Mouse (Mus musculus) spleen, adult 10 weeks (tissue): ENCODE measurements around the gene Aoc3. TPM values are rescaled to one million over a fixed set of nuclear protein-coding genes. Genes with fewer than 3 reads are reported as not detected.

Experiments used
- polyA plus RNA-seq: library from polyadenylated mRNA; stranded (reverse); fragments of 350-450 nt; fragmentation: Illumina TruSeq; extraction: RNeasy Lipid Tissue Mini Kit (QIAGEN cat#74804); gene quantifications from one replicate; pipeline ENCODE4 v1.2.3, GENCODE M21; 2015; ENCODE audit warnings: low replicate concordance; ENCODE audit not compliant: insufficient read depth

The Aoc3 gene
- 1.8 TPM for polyA plus RNA-seq

GRCm38 (mm10) chr11:101330371-101330924 lies at the start of gene Aoc3:
Gene Aoc3, plus strand, starts transcription at chr11:101330605.

DNA sequence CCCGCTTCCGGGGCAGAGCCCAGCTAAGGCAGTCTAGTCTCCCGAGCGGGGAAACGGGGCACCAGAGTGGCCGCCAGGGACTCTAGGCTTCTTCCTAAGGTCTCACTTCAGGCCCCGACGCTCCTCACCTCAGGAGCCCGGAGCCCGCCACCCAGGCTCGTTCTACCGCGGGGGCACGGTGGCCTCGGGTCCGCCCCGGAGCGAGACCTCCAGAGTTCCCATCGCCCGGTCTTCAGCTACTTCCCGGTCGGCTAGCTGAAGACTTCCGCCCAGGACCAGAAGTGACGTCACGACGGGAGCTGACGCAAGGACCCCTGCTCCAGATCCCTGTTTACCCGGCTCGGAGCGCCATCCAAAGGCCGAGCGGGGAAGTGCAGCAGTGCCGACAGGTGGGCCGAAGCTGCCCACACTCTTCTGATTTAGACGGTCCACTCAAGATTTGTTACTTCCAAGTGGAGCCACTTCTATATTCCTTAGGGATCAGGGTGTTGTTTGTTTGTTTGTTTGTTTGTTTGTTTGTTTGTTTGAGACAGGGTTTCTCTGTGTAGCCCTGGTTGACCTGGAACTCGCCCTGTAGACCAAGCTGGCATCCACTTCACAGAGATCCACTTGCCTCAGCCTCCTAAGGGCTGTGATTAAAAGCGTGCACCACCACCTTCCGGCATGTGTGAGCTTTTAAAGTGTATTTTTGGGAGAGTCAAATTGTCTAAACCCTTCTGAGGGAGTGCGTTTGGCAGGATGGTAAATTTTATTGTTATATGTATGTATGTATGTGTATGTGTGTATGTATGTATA lies 28.2 kb upstream of the Aoc3 start, which contains the start of gene Becn1:
TSS of gene Becn1 (minus strand) at position 283 of the 795 bp plus-strand sequence.

GRCm38 (mm10) chr11:101315665-101316500 lies 14.5 kb upstream of the Aoc3 start, which contains the start of gene Psme3:
Gene Psme3, plus strand, starts transcription at chr11:101316213.

GRCm38 (mm10) chr11:101324763-101325162 lies 5.6 kb upstream of the Aoc3 start, which contains the start of gene Aoc2:
Gene Aoc2, plus strand, starts transcription at chr11:101325063.

DNA sequence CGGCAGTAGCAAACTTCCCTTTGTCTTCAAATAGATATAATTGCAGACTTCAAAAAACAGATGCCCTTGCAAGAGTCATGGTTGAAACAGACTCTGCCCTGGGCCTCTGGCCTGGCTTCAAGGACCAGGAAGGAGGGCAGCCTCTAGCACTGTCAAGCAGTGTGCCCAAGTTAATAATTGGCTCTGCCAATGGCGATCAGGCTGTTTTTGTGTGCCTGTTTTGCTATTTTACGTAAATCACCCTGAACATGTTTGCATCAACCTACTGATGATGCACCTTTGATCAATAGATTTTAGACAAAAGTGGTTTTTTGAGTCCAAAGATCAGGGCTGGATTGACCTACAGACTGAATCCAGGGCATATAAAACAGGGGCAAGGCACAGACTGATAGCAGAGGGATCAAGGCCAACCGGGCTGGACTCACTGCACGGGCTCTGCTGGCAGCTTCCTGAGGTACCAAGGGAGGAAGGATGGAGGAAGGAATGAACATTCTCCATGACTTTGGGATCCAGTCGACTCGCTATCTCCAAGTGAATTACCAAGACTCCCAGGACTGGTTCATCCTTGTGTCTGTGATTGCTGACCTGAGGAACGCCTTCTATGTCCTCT lies 37.0 kb downstream of the Aoc3 start, which contains the start of gene G6pc:
TSS of gene G6pc (plus strand) at position 236 of the 610 bp plus-strand sequence.

Other genes with a start within 250 kb of the Aoc3 start
- gene Coasy, start 248.0 kb upstream of the Aoc3 start, polyA plus RNA-seq: 10.9 TPM
- gene Mlx, start 243.3 kb upstream of the Aoc3 start, polyA plus RNA-seq: 64.9 TPM
- 5.5 TPM for gene Psmc3ip, start 235.2 kb upstream of the Aoc3 start, polyA plus RNA-seq
- 94.9 TPM for gene Retreg3, start 210.7 kb upstream of the Aoc3 start, polyA plus RNA-seq
- gene Tubg1, start 210.7 kb upstream of the Aoc3 start, polyA plus RNA-seq: 7.7 TPM
- 1.6 TPM for gene Tubg2, start 174.7 kb upstream of the Aoc3 start, polyA plus RNA-seq
- gene Cntnap1, start 160.1 kb upstream of the Aoc3 start, polyA plus RNA-seq: 0.69 TPM
- gene Plekhh3, start 159.3 kb upstream of the Aoc3 start, polyA plus RNA-seq: 0.40 TPM
- gene Ccr10, start 155.2 kb upstream of the Aoc3 start, polyA plus RNA-seq: not detected
- gene Ezh1, start 104.1 kb upstream of the Aoc3 start, polyA plus RNA-seq: 58.1 TPM
- gene Ramp2, start 84.6 kb upstream of the Aoc3 start, polyA plus RNA-seq: 39.4 TPM
- 112 TPM for gene Vps25, start 76.9 kb upstream of the Aoc3 start, polyA plus RNA-seq
- 1.3 TPM for gene Wnk4, start 70.0 kb upstream of the Aoc3 start, polyA plus RNA-seq
- 1.3 TPM for gene Cntd1, start 51.6 kb upstream of the Aoc3 start, polyA plus RNA-seq
- gene Coa3, start 51.5 kb upstream of the Aoc3 start, polyA plus RNA-seq: 44.5 TPM
- 156 TPM for gene Becn1, start 28.3 kb upstream of the Aoc3 start, polyA plus RNA-seq
- gene Psme3, start 14.4 kb upstream of the Aoc3 start, polyA plus RNA-seq: 225 TPM
- 5.3 TPM for gene Aoc2, start 5.5 kb upstream of the Aoc3 start, polyA plus RNA-seq
- not detected for gene G6pc, start 37.0 kb downstream of the Aoc3 start, polyA plus RNA-seq
- gene Aarsd1, start 87.0 kb downstream of the Aoc3 start, polyA plus RNA-seq: 21.1 TPM
- 0.90 TPM for gene Gm27029, start 94.2 kb downstream of the Aoc3 start, polyA plus RNA-seq
- 12.0 TPM for gene Rundc1, start 94.5 kb downstream of the Aoc3 start, polyA plus RNA-seq
- gene Ptges3l, start 94.7 kb downstream of the Aoc3 start, polyA plus RNA-seq: 1.5 TPM
- gene Rpl27, start 111.7 kb downstream of the Aoc3 start, polyA plus RNA-seq: 251 TPM
- 55.0 TPM for gene Ifi35, start 117.8 kb downstream of the Aoc3 start, polyA plus RNA-seq
- 1.6 TPM for gene Rnd2, start 134.4 kb downstream of the Aoc3 start, polyA plus RNA-seq
- 22.6 TPM for gene Vat1, start 135.6 kb downstream of the Aoc3 start, polyA plus RNA-seq
- 6.8 TPM for gene Brca1, start 221.3 kb downstream of the Aoc3 start, polyA plus RNA-seq
- 102 TPM for gene Nbr1, start 221.5 kb downstream of the Aoc3 start, polyA plus RNA-seq